Mouse (Mus musculus) T-helper 2 cell (primary cell): ENCODE measurements at regions not wholly inside any gene's neighbourhood (a gene's known extent, or its start where the extent isn't known, plus 50 kb on each side); places are given as distances from the start of the nearest gene placed in this dataset.
"Not testable (repeated sequence)": the region's sequence is repeated elsewhere in the genome, so short reads cannot be mapped to it uniquely, and the experiment has no call there.

Experiments
- in situ Hi-C: fragments of 300-600 bp; cut with MboI, MseI; formaldehyde crosslinking; loops from one replicate; pipeline ENCODE4 v1.15.1; 2025; ENCODE audit warnings: high pct_unique_total_duplicates

DNA sequence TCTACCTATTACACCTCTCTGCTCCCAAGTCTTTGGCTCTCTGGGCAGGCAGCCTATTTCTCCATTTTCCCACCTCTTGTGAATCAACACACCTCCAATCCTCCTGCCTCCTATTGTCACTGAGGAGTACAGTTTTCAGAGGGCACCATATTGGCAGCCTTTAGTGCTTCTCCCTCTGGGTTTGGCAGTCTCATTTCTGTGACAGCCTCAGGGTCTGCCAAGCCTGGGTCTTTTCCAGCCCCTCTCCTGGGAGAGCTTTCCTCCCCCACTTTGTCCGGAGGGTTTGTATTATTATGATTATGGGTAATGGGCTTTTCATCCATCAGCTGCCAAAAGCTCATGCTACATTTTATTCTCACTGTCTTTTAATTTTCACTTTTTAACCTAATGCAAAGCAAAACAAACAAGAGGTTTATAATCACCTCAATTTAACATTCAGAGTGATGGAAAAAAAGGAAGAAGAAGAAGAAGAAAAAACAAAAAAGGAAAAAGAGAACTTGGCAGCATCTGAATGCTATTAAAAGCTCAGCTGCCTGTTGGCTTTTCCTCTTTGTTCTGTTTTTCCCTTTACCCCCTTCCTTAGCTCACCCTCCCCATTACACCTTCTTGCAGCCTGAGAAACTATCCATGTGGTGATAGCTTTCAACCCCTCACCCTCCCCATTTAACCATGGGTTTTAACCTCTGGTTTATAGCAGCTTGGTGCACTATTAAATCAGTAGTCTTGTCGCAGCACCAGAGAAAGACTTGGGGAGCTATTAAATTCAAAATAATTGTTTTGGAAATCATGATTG is 790.5 kb upstream of the Cdh8 start:
- in situ Hi-C loops, result no loop called here

DNA sequence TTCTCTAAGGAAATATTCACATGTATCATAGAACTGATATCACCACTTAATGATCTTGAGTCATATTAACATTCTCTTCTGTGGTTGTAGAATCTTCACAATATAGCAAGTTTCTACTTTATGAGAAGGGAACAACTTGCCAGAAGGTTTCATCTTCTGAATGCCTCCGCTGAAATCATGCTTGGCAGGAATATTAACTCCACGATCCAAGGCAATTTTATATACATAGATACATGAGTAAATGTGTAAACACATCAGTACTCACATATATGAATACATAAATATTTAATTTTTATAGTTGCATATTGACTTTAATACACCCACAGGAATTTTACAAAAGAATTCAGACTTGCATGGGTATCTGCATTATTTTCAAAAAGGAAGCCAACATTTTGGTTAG is 777.0 kb upstream of the Cdh8 start:
- in situ Hi-C loops, result no loop called here

DNA sequence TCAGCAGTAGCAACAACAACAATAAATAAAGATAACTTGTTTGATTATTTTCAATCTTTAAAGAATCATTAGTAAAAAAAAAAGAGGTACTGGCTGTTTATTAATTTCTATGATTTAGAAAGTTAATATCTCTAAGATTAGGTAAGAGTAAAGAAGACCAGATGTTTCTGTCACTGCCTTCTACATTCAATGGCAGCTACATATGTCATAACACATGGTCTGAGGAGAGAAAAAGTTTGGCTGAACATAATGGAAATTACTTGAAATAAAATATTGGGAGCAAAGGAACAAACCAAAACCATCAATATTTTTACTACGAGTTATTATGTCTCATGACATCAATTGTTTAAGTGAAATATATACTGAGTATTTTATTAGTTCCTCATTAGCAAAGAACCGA is 774.4 kb upstream of the Cdh8 start:
- in situ Hi-C loops, result no loop called here

DNA sequence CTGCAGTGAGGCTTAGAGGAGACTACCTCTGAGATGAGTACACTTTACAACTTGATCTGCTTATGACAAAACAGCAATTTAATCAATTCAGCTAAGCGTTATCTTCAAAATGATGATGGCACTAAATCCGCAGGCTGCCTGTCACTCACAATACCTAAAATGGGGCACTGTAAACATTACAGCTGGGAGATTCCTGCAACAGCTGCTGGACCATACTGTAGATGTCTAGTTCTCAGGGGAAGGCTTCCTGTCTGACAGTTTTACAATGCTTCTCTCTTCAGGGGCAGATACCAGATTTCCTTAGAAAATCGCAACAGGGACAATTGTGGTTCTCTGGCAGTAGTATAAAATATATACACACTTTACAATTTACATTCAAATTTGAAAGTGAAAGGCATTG is 771.7 kb upstream of the Cdh8 start:
- in situ Hi-C loops, result no loop called here

DNA sequence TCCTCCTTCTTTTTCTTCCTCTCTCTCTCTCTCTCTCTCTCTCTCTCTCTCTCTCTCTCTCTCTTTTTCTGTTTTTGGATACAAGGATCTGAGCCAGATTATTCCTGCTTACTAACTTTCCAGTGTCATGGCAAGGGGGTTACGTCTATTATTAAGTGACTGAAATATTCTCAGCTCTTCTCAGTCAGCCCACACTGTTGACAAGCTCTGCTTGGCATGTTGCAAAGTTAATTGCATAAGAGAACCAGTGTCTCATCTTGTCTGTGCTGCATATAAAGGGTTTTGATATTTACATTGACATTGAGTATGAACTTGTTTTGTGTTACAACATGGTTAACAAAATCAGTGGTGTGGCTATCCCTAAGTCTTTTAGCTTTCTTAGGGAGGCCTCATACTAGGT is 760.2 kb upstream of the Cdh8 start:
- in situ Hi-C loops, result no loop called here

DNA sequence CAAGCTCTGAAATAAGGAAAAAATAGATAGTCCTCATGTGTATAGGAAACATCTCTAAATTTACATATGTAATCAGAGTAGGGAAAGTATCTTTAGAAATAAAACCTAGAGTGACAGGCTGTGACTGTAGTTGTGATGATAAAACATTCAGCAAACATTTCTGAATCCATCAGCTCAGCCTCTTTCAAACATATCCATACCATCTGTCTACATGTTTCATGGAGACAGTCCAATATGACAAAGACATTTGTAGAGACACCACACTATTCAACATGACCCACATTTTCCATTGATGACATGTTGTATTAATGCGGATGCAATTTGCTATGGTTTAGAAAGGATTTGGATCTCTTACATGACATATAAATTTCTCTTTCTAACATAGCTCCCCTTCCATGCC is 729.1 kb upstream of the Cdh8 start:
- in situ Hi-C loops, result no loop called here

DNA sequence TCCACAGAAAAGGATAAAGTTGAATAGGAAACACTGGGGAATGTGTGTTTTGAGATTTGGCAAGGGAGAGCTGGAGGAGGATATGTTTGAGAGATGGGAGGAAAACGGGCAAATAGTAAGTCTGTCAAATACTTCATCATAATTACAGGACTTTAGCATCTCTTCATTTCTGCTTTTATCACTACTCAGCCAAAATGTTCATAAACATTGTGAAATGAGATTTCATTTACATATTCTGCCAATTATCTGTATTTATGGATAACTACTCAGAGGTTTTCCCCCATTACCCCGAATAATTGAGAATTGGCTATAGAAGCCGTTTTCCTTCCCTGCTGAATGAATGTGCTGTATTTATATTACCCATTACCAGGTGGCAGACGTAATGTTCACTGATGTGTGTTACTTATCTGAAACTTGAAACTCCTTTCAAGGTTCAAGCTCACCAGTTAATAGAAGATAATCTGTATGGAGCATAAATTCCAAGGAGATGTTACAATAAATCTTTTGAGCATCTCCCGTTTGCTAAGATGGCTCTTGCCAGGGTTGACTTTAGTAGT is 727.9 kb upstream of the Cdh8 start:
- in situ Hi-C loops, result no loop called here

DNA sequence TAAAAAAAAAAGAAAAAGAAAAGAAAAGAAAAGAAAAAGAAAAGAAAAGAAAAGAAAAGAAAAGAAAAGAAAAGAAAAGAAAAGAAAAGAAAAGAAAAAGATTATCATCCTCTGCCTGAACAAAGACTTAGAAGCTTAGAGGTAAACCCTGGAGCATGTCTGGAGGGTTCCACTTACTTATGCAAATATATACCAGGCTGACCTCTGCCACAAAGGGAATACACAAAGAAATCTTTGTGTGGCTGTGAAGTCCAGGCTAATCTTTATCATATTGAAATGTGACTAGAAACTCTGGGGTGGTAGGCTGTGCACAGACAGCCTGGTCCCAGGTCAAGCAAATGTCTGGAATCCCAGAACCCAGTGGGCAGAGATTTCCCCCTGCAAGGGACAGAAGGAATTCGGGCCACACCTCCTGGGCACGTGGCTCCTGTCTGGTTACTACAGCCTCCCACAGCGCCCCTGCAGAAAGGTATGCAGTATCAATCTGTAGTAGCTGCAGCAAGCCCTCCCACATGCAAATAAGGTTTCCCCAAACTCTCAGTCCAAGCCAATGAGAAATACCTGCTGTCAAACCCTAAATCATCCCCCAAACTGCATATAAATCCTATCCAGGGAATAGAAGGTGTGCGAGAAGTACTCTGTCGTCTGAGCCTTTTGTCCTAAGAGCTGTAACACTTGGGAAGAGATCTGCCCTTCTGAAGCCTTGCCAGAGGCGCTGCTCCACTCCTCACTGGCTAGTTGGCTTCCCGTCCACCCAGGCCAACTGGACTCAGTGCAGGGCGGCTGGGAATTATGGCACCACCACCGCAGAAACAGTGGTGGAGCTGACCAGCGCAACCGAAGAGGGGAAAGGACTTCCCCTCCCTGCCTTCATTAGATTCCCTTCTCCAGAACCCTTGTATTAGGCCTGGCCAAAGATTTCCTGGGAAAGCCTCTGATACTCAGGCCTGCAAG is 688.4 kb upstream of the Cdh8 start:
- in situ Hi-C loops, result no loop called here

DNA sequence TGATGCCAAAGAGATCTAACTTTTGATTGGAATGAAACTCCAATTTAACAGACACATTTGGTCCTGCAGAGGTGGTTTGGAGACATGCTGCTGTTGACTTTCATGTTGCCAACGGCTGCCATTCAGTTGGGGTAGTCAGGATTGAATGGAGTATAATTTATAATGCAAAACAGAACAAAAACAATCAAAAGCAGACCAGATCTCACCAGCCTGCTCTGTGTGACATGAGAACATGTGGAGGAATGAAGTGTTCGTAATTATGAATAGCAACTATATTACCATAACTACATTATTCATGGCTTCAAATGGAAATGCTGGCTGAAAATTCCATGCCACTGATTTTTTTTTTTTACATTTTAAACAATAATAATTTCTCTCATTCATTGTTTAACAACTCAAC is 685.7 kb upstream of the Cdh8 start:
- in situ Hi-C loops, result no loop called here

DNA sequence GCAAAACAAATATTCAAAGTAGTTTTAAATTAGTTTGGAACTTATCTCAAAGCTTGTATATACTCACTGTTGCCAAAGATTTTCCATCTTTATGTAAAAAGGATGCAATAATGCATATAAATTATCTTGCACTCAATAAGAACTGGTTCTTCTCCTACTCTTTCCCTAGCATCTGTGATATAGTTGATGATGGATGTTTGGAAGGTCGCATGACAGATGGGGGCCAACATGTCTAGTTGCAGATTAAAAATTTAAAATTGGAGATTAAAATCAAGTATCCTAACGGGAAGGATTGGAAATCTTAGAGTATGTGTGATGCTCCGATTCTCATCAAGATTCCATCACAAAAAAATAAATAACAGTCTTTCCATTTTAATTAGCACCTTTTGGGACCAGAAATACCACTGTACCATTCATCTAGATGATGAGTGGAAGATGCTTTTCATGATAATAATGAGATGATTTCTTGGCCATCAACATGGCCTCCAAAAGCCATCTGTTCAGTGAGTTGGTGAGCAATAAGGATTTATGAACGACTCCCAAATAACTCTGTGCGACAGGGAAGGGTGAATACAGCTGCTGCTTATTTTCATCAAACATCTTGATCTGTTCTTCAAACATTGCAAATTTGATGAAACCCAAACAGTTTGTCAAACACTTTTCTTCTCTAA is 655.9 kb upstream of the Cdh8 start:
- in situ Hi-C loops, result no loop called here

DNA sequence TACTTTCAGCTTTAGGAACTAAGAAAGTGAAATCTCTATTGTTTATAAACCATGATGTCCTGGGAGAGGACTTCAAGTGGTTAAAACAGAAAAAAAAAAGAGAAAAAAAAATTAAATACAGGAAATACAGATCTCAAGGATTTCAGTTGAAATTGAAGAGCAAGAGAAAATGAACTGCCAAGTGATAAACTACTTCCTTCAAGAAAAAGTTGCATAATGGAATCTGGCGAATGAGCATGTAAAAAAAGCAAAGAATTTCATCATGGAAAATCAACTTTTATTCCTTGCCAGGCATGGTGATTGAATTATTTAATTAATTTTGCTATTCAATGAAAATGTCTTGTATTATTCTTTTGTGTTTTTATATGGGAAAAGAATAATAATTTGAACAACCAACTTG is 653.5 kb upstream of the Cdh8 start:
- in situ Hi-C loops, result no loop called here

DNA sequence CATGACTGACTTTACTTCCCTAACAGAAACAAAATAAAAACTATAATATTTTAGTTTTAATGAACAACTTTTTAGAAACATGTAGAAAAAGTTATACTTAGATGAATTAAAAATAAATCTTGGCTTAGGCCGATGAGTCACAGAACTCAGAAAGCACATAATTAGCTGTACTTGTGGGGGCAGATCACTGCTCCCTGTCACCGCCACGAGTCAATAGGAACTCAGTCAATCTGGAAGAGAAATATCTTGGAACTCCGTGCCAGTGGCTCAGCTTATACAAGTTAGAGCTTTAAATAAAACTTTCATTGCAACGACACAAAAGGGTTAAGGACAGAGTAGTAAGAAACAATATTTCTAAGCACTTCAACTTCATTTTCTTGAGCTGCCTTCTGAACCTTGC is 622.7 kb upstream of the Cdh8 start:
- in situ Hi-C loops, result no loop called here

DNA sequence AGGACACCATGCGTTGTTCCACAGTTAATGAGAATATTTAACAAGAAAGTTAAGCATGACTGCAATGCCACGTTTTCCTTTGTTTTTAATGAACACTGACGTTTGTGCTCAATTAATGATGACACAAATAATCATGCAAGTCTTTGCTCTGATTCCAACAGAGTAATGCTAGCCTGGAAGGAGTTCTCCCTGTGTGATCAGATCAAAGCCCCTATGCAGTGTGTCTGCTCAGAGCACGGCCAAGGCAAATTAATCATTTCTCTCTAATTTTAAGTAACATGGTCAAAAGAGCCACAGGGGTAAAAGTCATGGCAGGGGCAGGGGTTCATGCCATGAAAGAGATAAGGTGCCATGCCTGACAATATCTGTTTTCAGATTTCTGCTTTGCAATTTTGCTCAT is 618.2 kb upstream of the Cdh8 start:
- in situ Hi-C loops, result no loop called here

DNA sequence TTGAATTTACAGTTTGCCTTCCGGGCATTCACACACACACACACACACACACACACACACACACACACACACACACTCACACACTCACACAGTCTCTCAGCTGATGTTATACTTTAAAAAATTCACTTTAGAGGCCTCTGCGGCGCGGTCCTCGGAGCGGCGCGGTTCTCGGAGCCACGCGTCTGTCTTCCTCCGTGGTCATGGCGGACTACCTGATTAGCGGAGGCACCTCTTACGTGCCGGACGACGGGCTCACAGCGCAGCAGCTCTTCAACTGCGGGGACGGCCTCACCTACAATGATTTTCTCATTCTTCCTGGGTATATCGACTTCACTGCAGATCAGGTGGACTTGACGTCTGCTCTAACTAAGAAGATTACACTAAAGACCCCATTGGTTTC is 614.1 kb upstream of the Cdh8 start:
- in situ Hi-C loops, result not testable (repeated sequence)

DNA sequence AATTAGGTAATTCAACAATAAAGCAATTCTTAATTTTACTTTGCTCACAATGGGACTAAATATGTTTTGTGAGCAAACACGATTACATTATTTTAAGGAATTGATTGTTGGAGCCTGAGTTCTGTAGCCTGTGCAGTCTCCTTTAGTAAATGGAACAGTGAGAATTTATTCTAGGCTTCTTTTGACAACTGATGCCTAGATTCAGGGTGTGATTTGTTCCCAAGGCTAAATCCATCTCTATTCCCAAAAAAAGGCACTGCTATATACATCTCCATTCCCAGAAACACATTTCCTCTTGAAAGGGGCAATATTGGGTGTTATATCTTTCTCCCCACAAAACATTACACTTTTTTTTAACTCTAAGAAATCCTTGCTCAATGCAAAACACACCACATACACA is 599.4 kb upstream of the Cdh8 start:
- in situ Hi-C loops, result no loop called here

DNA sequence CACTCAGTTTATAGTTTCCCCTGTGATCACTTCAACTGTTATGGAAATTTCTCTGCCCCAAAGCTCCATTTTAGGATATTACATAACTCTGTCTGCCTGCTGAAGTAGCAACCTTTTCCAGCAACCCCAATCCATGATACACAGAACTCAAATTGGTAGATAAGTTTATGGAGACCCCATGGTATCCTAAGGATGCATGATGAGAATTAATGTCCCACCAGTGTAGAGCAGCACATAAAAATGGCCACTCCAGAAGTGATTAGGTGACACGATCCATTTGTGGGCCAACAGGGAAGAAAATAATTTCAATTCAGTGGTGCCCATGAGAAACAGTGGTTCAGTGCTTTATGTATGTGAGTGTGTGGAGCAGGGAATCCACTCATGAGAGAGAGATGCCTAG is 583.3 kb upstream of the Cdh8 start:
- in situ Hi-C loops, result no loop called here

DNA sequence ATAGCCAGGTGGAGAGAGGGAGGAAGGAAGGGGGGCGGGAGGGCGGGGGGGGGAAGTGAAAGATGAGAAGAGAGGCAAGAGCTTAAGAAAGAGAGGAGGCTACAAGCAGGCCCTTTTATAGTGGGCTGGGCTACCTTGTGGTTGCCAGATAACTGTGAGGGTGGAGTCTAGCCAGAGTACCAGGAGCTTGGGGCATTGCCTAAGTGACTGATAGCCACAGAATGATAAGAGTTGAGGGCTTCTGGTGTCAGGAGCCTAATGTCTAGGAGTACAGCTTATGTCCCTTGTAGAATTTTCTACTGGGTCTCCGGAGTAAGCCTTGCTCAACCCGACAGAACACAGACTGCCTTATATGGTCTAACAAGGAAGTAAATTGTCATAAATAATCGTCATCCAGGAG is 567.4 kb upstream of the Cdh8 start:
- in situ Hi-C loops, result no loop called here

DNA sequence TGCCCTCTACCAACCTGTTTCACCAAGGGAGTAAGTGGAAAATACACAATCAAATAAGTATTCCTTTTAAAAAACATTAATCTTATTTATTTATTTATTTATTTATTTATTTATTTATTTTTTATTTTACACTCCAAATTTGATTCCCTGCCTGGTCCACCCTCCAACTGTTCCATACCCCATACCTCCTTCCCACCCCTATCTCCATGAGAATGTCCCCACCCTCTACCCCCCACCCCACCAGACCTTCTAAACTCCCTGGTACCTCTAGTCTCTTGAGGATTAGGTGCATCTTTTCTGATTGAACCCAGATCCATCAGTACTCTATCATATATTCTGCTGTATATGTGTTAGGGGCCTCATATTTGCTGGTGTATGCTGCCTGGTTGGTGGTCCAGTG is 538.4 kb upstream of the Cdh8 start:
- in situ Hi-C loops, result loop anchor here (10.0 kb wide), 1 partner anchor 1160 kb away; no protein-coding TSS in a partner anchor

DNA sequence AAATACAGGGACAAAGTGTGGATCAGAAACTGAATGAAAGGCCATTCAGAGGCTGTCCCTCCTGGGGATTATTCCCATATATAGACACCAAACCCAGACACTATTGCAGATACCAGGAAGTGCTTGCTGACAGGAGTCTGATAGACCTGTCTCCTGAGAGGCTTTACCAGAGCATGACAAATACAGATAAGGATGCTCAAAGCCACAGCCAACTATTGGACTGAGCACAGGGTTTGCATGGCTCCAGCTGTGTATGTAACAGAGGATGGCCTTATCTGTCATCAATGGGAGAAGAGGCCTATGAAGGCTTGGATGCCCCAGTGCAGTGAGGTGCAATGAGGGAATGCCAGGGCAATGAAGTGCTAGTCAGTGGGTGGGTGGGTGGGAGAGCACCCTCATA is 537.6 kb upstream of the Cdh8 start:
- in situ Hi-C loops, result loop anchor here (10.0 kb wide), 1 partner anchor 1159 kb away; no protein-coding TSS in a partner anchor

DNA sequence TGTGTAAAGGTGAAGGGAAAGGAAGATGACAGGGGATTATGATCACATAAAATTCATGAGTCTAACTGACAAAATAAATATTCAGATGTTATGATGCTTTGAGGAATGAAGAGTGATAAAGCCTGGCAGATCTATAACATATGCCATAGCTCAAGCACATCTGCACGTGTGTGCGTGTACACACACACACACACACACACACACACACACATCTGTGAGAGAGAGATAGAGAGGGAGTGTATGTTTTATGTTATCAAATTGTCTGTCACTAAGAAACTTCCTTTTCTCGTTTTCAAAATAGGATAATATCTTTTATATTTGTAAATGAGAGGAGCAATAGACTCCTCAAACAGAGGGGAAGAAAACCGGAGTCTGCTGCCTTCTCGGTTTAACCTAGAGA is 516.9 kb upstream of the Cdh8 start:
- in situ Hi-C loops, result no loop called here
